Mouse (Mus musculus) kidney, adult 2 months (tissue): Measurements from ENCODE around the gene Grpel1.

Experiments
- CTCF ChIP-seq: fragments of 200-500 bp; conservative IDR thresholded peaks from 2 replicates; pipeline ENCODE4 v1.5.1; 2011; ENCODE audit warnings: low read depth, mild to moderate bottlenecking, control low read depth, low read length, moderate library complexity, mixed read lengths; ENCODE audit not compliant: insufficient read depth, insufficient read length
- POLR2A ChIP-seq: fragments of 200-500 bp; IDR thresholded peaks from one replicate; pipeline ENCODE4 v1.6.1; 2011; ENCODE audit warnings: low read depth, low read length, control low read depth

DNA sequence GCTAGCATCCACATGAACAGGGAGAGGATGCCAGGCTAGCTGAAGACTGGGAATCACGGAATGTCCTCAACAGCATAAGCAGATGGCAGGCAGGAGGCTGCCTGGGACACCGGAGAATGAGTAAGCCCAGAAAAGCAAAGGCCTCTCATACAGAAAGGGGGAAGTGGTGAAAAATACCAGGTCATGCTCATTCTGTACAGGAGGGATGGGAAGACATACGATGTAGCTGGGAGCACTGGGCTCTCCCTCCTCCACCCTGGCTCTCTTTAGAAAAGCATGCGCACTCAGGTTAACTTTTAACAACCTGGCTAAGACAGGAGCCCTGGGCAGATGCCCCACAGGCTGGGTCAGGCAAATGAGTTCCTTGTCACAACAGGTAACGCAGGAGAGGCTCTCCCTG is 38.4 kb upstream of the Grpel1 start:
- TF ChIP-seq POLR2A (no peak), CTCF (no peak)
